Mouse (Mus musculus) neural tube, embryonic 15.5 days (tissue): ENCODE data around the gene Rnf150. TPM values are rescaled to one million over a fixed set of nuclear protein-coding genes. Genes with fewer than 3 reads are reported as not detected.

Experiments
- ATAC-seq: fragments of 200-750 bp; cut with Nextera tagmentation; 2 replicates; pipeline ENCODE4 v1.8.0; 2017; ENCODE audit warnings: mild to moderate bottlenecking, moderate TSS enrichment, moderate library complexity; ENCODE audit not compliant: low FRiP score
- H3K27ac ChIP-seq: fragments of 300-500 bp; sonication (generic); replicated peaks from 2 replicates; pipeline ENCODE4 v1.5.1; 2015; ENCODE audit warnings: mild to moderate bottlenecking, inconsistent platforms
- H3K27me3 ChIP-seq: fragments of 300-500 bp; sonication (generic); replicated peaks from 2 replicates; pipeline ENCODE4 v1.6.1; 2015; ENCODE audit warnings: inconsistent platforms
- H3K36me3 ChIP-seq: fragments of 300-500 bp; sonication (generic); 2 replicates; pipeline ENCODE4 v1.6.1; 2015; ENCODE audit warnings: inconsistent platforms
- H3K4me1 ChIP-seq: fragments of 300-500 bp; sonication (generic); 2 replicates; pipeline ENCODE4 v1.6.1; 2015; ENCODE audit warnings: inconsistent platforms
- H3K4me2 ChIP-seq: fragments of 300-500 bp; sonication (generic); 2 replicates; pipeline ENCODE4 v1.6.1; 2015; ENCODE audit warnings: inconsistent platforms, mild to moderate bottlenecking, moderate library complexity
- H3K4me3 ChIP-seq: fragments of 300-500 bp; sonication (generic); replicated peaks from 2 replicates; pipeline ENCODE4 v1.5.1; 2015; ENCODE audit warnings: mild to moderate bottlenecking, inconsistent platforms
- H3K9ac ChIP-seq: fragments of 300-500 bp; sonication (generic); replicated peaks from 2 replicates; pipeline ENCODE4 v1.6.1; 2015; ENCODE audit warnings: mild to moderate bottlenecking, inconsistent platforms
- H3K9me3 ChIP-seq: fragments of 300-500 bp; sonication (generic); replicated peaks from 2 replicates; pipeline ENCODE4 v1.6.1; 2016; ENCODE audit warnings: inconsistent platforms
- WGBS: fragments of 180-500 bp; shearing (Covaris S2); methylation state at CpG from one replicate; pipeline ENCODE4 v1.1.7; 2015; ENCODE audit warnings: mixed read lengths; 5-methylcytosine and 5-hydroxymethylcytosine counted together
- polyA plus RNA-seq: library from polyadenylated mRNA; unstranded; fragments of >200 nt; fragmentation: Nextera tagmentation; extraction: Ambion mirVana; gene quantifications from 2 replicates; pipeline ENCODE4 v1.2.1, GENCODE M21; 2015

Rnf150 gene
- polyA plus RNA-seq, 1 experiment from 2014 or later = 2.5 TPM

DNA sequence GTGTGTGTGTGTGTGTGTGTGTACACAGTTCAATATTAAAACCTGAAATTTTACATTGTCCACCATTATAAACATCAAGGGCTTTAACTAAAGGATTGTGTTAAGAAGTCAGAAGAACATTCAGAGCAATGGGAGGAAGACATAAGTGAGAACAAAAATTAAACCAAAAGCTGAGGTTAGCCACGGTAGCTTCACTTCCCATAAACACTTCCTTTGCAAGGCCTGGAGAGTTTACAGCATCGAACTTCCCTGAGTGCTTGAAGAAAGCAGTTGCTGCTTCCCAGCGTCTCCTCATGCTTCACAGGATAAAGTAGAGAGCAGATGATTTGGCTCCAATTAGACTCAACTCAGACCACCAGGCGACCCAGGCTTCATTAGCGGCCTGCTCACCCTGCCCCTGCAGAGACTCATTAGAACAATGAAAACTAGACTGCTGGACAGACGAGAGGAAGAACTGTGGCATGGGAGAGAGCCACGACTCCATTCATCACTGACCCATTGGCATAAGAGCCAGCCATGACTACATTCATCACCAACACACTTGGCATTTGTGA is 239.9 kb downstream of the Rnf150 start:
- H3K4me1 ChIP-seq = no peaks in the 10 kb centered on the region
- H3K27me3 ChIP-seq = no peaks in the 10 kb centered on the region
- H3K36me3 ChIP-seq = no peaks in the 10 kb centered on the region
- no peak for ATAC-seq
- WGBS = 68% methylated on average over 7 of the region's 7 CpGs
- H3K9ac ChIP-seq = no peak overlapping the region
- H3K4me2 ChIP-seq = no peak overlapping the region
- H3K4me3 ChIP-seq = no peak overlapping the region
- no peaks in the 10 kb centered on the region for H3K9me3 ChIP-seq
- no peak overlapping the region for H3K27ac ChIP-seq

DNA sequence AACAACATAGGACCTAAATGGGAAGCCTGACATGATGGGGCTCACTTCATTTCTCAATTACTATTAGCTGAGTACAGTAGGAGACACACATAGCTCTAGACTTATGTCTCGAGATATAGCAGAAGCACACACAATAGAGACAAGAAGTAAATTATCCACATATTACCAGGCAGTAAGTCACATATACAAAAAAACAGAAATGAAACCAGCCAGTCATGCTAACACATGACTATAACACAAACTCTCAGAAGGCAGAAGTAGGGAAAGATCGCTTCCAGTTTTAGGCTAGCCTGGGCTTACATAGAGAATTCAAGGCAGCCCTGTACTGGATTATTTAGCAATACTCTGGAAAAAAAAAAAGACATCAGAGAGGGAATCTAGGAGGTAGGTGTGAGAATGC is 240.8 kb downstream of the Rnf150 start:
- Histone ChIP-seq H3K9me3 (no peaks in the 10 kb centered on the region), H3K4me3 (no peak overlapping the region), H3K4me2 (no peak overlapping the region), H3K27me3 (no peaks in the 10 kb centered on the region), H3K36me3 (no peaks in the 10 kb centered on the region), H3K27ac (no peak overlapping the region), H3K9ac (no peak overlapping the region), H3K4me1 (no peaks in the 10 kb centered on the region)
- ATAC-seq = no peak
- WGBS = 94% methylated on average over 2 of the region's 2 CpGs

DNA sequence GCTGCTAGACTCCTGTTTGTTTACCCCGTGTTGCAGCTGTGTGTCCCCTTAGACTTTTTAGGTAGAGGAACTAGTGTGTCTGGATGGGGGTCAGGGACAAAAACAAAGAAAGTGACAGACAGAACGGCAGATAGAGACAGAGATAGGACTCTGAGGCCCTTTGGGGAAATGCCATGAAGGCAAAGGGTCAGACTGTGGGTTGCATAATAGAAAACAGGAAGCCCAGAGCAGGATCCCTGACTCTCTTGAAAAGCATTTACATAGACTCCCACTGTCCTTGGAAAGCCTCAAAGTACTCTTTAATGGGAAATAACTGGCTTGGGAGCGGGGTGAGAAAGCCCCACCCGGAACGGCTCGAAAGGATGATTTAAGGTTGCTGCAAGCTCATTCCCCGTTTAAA is 246.6 kb downstream of the Rnf150 start:
- no peaks in the 10 kb centered on the region for H3K4me1 ChIP-seq
- no peak overlapping the region for H3K4me2 ChIP-seq
- no peak overlapping the region for H3K9ac ChIP-seq
- no peak for ATAC-seq
- H3K27ac ChIP-seq = no peak overlapping the region
- no peaks in the 10 kb centered on the region for H3K27me3 ChIP-seq
- H3K36me3 ChIP-seq = no peaks in the 10 kb centered on the region
- WGBS = 65% methylated on average over 7 of the region's 7 CpGs
- no peak overlapping the region for H3K4me3 ChIP-seq
- no peaks in the 10 kb centered on the region for H3K9me3 ChIP-seq

DNA sequence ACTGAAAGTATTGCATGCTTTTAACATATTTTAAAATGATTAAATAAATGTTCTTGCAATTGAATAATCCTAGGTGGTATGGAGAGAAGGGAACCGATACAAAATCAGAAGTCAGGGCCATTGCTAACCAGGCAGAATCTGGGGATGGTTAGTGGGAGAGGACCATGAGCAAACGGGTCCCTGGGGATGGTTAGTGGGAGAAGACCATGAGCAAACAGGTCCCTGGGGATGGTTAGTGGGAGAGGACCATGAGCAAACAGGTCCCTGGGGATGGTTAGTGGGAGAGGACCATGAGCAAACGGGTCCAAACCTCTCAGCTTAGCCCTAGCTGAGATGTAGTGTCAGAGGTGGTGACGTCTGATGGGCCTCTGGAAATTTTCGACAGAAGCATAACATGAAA is 247.0 kb downstream of the Rnf150 start:
- no peaks in the 10 kb centered on the region for H3K4me1 ChIP-seq
- no peak overlapping the region for H3K27ac ChIP-seq
- no peak overlapping the region for H3K4me3 ChIP-seq
- no peak overlapping the region for H3K9ac ChIP-seq
- no peaks in the 10 kb centered on the region for H3K9me3 ChIP-seq
- 86% methylated on average over 5 of the region's 5 CpGs for WGBS
- ATAC-seq = no peak
- no peaks in the 10 kb centered on the region for H3K27me3 ChIP-seq
- no peaks in the 10 kb centered on the region for H3K36me3 ChIP-seq
- no peak overlapping the region for H3K4me2 ChIP-seq

DNA sequence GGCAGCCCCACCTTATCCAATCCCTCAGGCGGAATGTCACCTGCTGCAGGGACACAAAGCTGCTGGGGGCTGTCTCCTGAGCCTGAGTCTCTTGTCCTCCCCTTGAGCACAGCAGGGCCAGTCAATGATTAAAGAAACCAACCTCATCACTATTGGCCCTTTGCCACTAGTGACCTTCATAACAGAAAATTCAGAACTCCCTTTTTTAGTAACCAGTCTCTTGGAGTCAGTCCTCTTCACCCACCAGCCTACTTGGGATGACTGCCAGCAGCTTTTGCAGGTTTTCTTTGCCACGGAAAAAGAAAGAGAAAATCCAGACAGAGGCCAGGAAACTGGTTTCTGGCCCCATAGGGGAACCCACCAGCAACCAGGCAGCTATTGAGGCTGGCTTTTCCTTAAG is 271.9 kb downstream of the Rnf150 start:
- H3K9ac ChIP-seq = no peak overlapping the region
- WGBS = 61% methylated on average over 2 of the region's 2 CpGs

DNA sequence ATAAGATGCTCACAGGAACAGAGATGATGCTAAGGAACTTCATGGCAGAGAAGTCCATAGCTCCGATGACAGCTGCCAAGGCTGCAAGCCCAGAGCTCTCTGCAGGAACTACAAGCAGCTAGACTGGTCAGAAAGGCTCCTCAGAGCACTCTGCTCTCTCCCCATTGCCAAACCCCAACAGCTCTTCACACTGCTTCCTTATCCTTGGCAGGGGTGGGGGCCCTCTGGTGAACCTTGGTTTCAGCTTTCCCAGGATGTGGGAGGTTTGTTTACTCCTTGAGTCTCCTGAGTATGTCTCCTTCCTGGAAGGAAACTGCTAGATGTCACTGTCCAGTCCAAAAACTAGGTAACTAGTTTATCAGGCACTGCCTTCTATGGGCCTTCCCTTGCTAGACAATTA is 276.9 kb downstream of the Rnf150 start:
- no peak for ATAC-seq
- Histone ChIP-seq H3K4me1 (no peaks in the 10 kb centered on the region), H3K9me3 (no peaks in the 10 kb centered on the region; the same call in 1 of the 2 replicates), H3K27me3 (no peaks in the 10 kb centered on the region), H3K4me2 (no peak overlapping the region), H3K27ac (no peak overlapping the region), H3K4me3 (no peak overlapping the region), H3K9ac (no peak overlapping the region), H3K36me3 (no peaks in the 10 kb centered on the region)
- WGBS = 83% methylated on average over 1 of the region's 1 CpGs

More for the DNA sequence above, 271.9 kb downstream of the Rnf150 start:
- ATAC-seq = no peak
- no peaks in the 10 kb centered on the region for H3K4me1 ChIP-seq
- H3K4me2 ChIP-seq = no peak overlapping the region
- H3K36me3 ChIP-seq = no peaks in the 10 kb centered on the region
- H3K27me3 ChIP-seq = no peaks in the 10 kb centered on the region
- H3K4me3 ChIP-seq = no peak overlapping the region
- H3K27ac ChIP-seq = no peak overlapping the region
- H3K9me3 ChIP-seq = no peaks in the 10 kb centered on the region

DNA sequence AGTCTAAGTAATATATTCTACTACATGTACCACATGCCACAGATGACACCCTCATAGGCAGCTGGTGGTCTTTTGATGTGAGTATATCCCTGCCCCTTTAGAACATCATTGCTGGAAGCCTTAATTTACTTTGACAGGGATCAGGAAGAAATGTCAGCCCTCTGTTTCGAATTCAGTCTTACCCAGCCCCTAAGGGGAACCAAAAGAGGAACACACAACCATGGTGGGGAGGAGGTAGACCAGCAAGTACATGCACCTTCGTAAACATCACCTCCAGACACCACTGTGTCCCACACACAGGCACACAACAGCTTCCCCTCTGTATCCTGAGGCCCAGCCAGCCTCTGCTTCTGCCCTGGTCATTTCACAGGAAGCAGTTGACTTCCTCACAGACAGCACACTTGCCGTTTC is 277.6 kb downstream of the Rnf150 start:
- Histone ChIP-seq H3K4me1 (no peaks in the 10 kb centered on the region), H3K4me3 (no peak overlapping the region)
- WGBS = 77% methylated on average over 3 of the region's 3 CpGs

More for the DNA sequence above, 277.6 kb downstream of the Rnf150 start:
- H3K9ac ChIP-seq = no peak overlapping the region
- ATAC-seq = no peak
- H3K27ac ChIP-seq = no peak overlapping the region
- H3K9me3 ChIP-seq = no peaks in the 10 kb centered on the region; the same call in 1 of the 2 replicates
- no peaks in the 10 kb centered on the region for H3K27me3 ChIP-seq
- H3K36me3 ChIP-seq = no peaks in the 10 kb centered on the region
- H3K4me2 ChIP-seq = no peak overlapping the region

Other genes starting within 250 kb of the Rnf150 start
- gene Zfp330, start 89.2 kb upstream of the Rnf150 start, polyA plus RNA-seq = 77.8 and 78.5 TPM in 2 replicates